Mouse (Mus musculus): ENCODE data around the gene Zfp385a.

- TF ChIP-seq POLR2A (IDR thresholded peaks at IDR 0.05; ENCODE audit: insufficient read length, low read depth) (no peak), USF1 (IDR thresholded peaks at IDR 0.05; ENCODE audit: low read depth) (no peak), REST (IDR thresholded peaks at IDR 0.05; ENCODE audit: insufficient read depth, insufficient read length) (no peak), POLR2AphosphoS2 (IDR thresholded peaks at IDR 0.05; ENCODE audit: insufficient read length, low read depth) (no peak), MAX (IDR thresholded peaks at IDR 0.05; ENCODE audit: low read depth) (no peak)
These were observed 59.0 kb downstream of the Zfp385a start for GRCm38 (mm10) chr15:103280817-103281464.

Measured in myocyte (in vitro differentiated cells).